Mouse (Mus musculus) frontal cortex, postnatal 36 days (tissue): ENCODE data around the gene Laptm4a.
A peak's percentile ranks its signal among the peaks of the same experiment; 100 is the strongest.

Experiments used
- DNase-seq, 2 experiments: peaks; one replicate each; pipeline ENCODE4 v3.0.0; 2022; ENCODE audit warnings: low spot score in 2 of 2

The Laptm4a gene

GRCm38 (mm10) chr12:8954161-8954561 is 32.7 kb downstream of the Laptm4a start:
- no peak for DNase-seq

- DNase-seq: no peak
Measured at GRCm38 (mm10) chr12:8961607-8962316, 40.3 kb downstream of the Laptm4a start.

- no peak for DNase-seq
Measured at GRCm38 (mm10) chr12:8969828-8970227, 48.4 kb downstream of the Laptm4a start.

- peak; percentile 89 to 94 for DNase-seq
Measured at GRCm38 (mm10) chr12:8973820-8974465, 52.5 kb downstream of the Laptm4a start, which contains the start of gene Wdr35. Gene Wdr35 (plus strand): TSS chr12:8973892.

- DNase-seq: no peak
Measured at GRCm38 (mm10) chr12:8975076-8975475, 53.6 kb downstream of the Laptm4a start.
